Mouse (Mus musculus) cortical plate, adult 2 months (tissue): Measurements from ENCODE around the gene Trim10.

Source experiments
- CTCF ChIP-seq: fragments of 200-500 bp; IDR thresholded peaks from 2 replicates; pipeline ENCODE4 v1.5.1; 2011; ENCODE audit warnings: mild to moderate bottlenecking, control low read depth, low read length; ENCODE audit not compliant: insufficient read depth; ENCODE audit errors: extremely low read depth
- POLR2A ChIP-seq: fragments of 200-500 bp; IDR thresholded peaks from 2 replicates; pipeline ENCODE4 v1.6.1; 2011; ENCODE audit warnings: mild to moderate bottlenecking, low read length, control low read depth; ENCODE audit not compliant: insufficient read depth; ENCODE audit errors: extremely low read depth

DNA sequence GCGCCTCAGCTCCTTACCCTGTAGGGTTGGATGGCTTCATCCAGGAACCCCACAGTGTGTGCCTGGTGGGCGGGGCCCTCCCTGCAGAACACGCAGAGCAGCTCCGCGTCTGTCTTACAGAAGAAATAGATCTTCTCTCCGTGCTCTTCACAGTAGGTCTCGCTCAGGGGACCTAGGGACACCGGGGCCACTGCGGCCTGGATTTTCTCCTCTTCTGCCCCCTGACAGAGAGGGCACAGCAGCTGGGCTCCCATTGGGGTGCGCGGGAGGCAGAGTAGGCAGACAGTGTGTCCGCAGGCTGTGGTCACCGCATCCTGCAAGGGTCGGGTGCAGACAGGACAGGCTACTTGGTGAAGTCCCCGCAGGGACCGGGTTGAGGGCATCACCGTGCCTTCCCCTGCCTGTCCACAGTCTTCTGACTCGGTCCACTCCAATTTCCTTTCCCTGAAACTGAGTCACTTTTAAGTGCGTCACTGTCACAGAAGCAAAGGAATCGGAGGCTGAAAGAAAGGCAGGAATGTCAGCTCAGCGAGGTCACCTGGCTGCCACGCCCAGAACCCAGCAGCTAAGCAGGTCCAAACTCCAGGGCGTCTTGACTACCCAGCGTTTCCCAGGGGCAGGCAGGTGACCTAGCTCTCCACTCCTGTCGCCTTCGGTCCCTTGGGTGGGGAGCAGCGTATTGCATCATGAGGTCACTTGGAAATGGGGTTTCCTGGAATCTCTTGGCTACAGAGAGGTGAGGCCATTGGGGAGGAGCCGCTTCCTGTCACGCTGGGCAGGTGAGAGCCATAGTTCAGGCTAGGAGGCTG is 2.5 kb upstream of the Trim10 start, which contains the start of gene Trim15:
- TF ChIP-seq CTCF (no peak), POLR2A (no peak)
